Mouse (Mus musculus) heart, embryonic 16.5 days (tissue): Measurements from ENCODE around the gene Tatdn3. TPM values are rescaled to one million over a fixed set of nuclear protein-coding genes. Genes with fewer than 3 reads are reported as not detected.
A peak's percentile ranks its signal among the peaks of the same experiment; 100 is the strongest.
"Not testable (repeated sequence)": the region's sequence is repeated elsewhere in the genome, so short reads cannot be mapped to it uniquely, and the experiment has no call there.

Experiments used
- ATAC-seq: fragments of 200-750 bp; cut with Nextera tagmentation; replicated peaks from 2 replicates; pipeline ENCODE4 v1.8.0; 2017; ENCODE audit warnings: moderate number of reproducible peaks; ENCODE audit not compliant: insufficient read depth, low FRiP score; ENCODE audit errors: extremely low read depth
- H3K27ac ChIP-seq: fragments of 300-500 bp; sonication (generic); 2 replicates; pipeline ENCODE4 v1.5.1; 2014; ENCODE audit warnings: mild to moderate bottlenecking, low read length, control low read depth, moderate library complexity
- H3K27me3 ChIP-seq: fragments of 300-500 bp; sonication (generic); 2 replicates; pipeline ENCODE4 v1.6.1; 2014; ENCODE audit warnings: low read length, mixed read lengths; ENCODE audit not compliant: control insufficient read depth, insufficient read depth
- H3K36me3 ChIP-seq: fragments of 300-500 bp; sonication (generic); 2 replicates; pipeline ENCODE4 v1.6.1; 2014; ENCODE audit not compliant: control insufficient read depth, insufficient read depth
- H3K4me1 ChIP-seq: fragments of 300-500 bp; sonication (generic); 2 replicates; pipeline ENCODE4 v1.6.1; 2014; ENCODE audit warnings: low read length, mixed read lengths; ENCODE audit not compliant: control insufficient read depth, insufficient read depth
- H3K4me2 ChIP-seq: fragments of 300-500 bp; sonication (generic); 2 replicates; pipeline ENCODE4 v1.6.1; 2014; ENCODE audit warnings: low read depth, mild to moderate bottlenecking, control low read depth, low read length
- H3K4me3 ChIP-seq: fragments of 300-500 bp; sonication (generic); 2 replicates; pipeline ENCODE4 v1.5.1; 2014; ENCODE audit warnings: mild to moderate bottlenecking, control low read depth, low read length
- H3K9ac ChIP-seq: fragments of 300-500 bp; sonication (generic); 2 replicates; pipeline ENCODE4 v1.6.1; 2014; ENCODE audit warnings: low read length, control low read depth
- H3K9me3 ChIP-seq: fragments of 300-500 bp; sonication (generic); replicated peaks from 2 replicates; pipeline ENCODE4 v1.6.1; 2016; ENCODE audit warnings: low read length; ENCODE audit not compliant: control insufficient read depth
- WGBS: fragments of 180-500 bp; shearing (Covaris S2); extraction: QIAGEN DNeasy Blood & Tissue Kit; methylation state at CpG from one replicate; pipeline ENCODE4 v1.1.7; 2014; 5-methylcytosine and 5-hydroxymethylcytosine counted together
- polyA plus RNA-seq: library from polyadenylated mRNA; unstranded; fragments of >200 nt; fragmentation: Nextera tagmentation; extraction: Ambion mirVana; gene quantifications from 2 replicates; pipeline ENCODE4 v1.2.1, GENCODE M21; 2015

Tatdn3 gene
- polyA plus RNA-seq, 1 experiment from 2014 or later, result 17.9 TPM

- H3K27ac ChIP-seq, ATAC-seq, H3K9me3 ChIP-seq, H3K4me3 ChIP-seq, H3K9ac ChIP-seq, H3K27me3 ChIP-seq, H3K4me1 ChIP-seq, H3K4me2 ChIP-seq, H3K36me3 ChIP-seq: not testable (repeated sequence)
- WGBS, result 49% methylated on average over 6 of the region's 6 CpGs
Measured at GRCm38 (mm10) chr1:191030922-191031425, 31.8 kb downstream of the Tatdn3 start.

GRCm38 (mm10) chr1:191030182-191030581 lies 32.5 kb downstream of the Tatdn3 start:
- no peak overlapping the region for H3K27ac ChIP-seq
- no peak overlapping the region for H3K4me3 ChIP-seq
- ATAC-seq, result no peak
- H3K27me3 ChIP-seq, result no peaks in the 10 kb centered on the region
- peaks cover 8% of the 10 kb centered on the region for H3K4me1 ChIP-seq
- no peak overlapping the region for H3K4me2 ChIP-seq
- no peaks in the 10 kb centered on the region for H3K9me3 ChIP-seq
- H3K9ac ChIP-seq, result no peak overlapping the region
- no peaks in the 10 kb centered on the region for H3K36me3 ChIP-seq
- WGBS, result 61% methylated on average over 10 of the region's 10 CpGs

GRCm38 (mm10) chr1:191026021-191026713 lies 36.6 kb downstream of the Tatdn3 start, which contains the start of gene Flvcr1:
Gene Flvcr1 (minus strand): TSS chr1:191026158.
- WGBS, result under 1% methylated on average over 50 of the region's 50 CpGs
- Histone ChIP-seq H3K4me2 (peak within 1 kb of the TSS; percentile 98), H3K9me3 (no peaks in the 10 kb centered on the region), H3K27ac (peak within 1 kb of the TSS; percentile 89), H3K9ac (peak within 1 kb of the TSS; percentile 95), H3K4me3 (peak within 1 kb of the TSS; percentile 85), H3K36me3 (peaks cover 6% of the 10 kb centered on the region), H3K27me3 (no peaks in the 10 kb centered on the region), H3K4me1 (peaks cover 13% of the 10 kb centered on the region)
- ATAC-seq, result peak; percentile 97

GRCm38 (mm10) chr1:191025016-191026012 lies 37.4 kb downstream of the Tatdn3 start:
- H3K9me3 ChIP-seq, result no peaks in the 10 kb centered on the region
- 1% methylated on average over 68 of the region's 69 CpGs for WGBS
- ATAC-seq, result peak; percentile 23
- H3K4me2 ChIP-seq, result peak overlapping the region; percentile 98
- H3K27me3 ChIP-seq, result no peaks in the 10 kb centered on the region
- peaks cover 13% of the 10 kb centered on the region for H3K4me1 ChIP-seq
- H3K9ac ChIP-seq, result peak overlapping the region; percentile 95
- peak overlapping the region; percentile 85 for H3K4me3 ChIP-seq
- H3K27ac ChIP-seq, result peak overlapping the region; percentile 89
- H3K36me3 ChIP-seq, result peaks cover 6% of the 10 kb centered on the region

- H3K9me3 ChIP-seq, H3K36me3 ChIP-seq, H3K27ac ChIP-seq, H3K27me3 ChIP-seq, H3K4me2 ChIP-seq, H3K4me3 ChIP-seq, ATAC-seq, H3K9ac ChIP-seq: not testable (repeated sequence)
- H3K4me1 ChIP-seq, result peaks cover 13% of the 10 kb centered on the region
- 93% methylated on average over 5 of the region's 6 CpGs for WGBS
Measured at GRCm38 (mm10) chr1:191023806-191024205, 38.9 kb downstream of the Tatdn3 start.

- H3K27ac ChIP-seq, result no peak overlapping the region
- WGBS, result 78% methylated on average over 2 of the region's 2 CpGs
- ATAC-seq, result no peak
Measured at GRCm38 (mm10) chr1:191023140-191023539, 39.6 kb downstream of the Tatdn3 start.

GRCm38 (mm10) chr1:191021016-191021415 lies 41.7 kb downstream of the Tatdn3 start:
- WGBS, result 87% methylated on average over 7 of the region's 7 CpGs
- H3K4me1 ChIP-seq, result peaks cover 7% of the 10 kb centered on the region; the same call in 1 of the 2 replicates
- ATAC-seq, result no peak
- H3K4me2 ChIP-seq, result no peak overlapping the region
- peaks cover 11% of the 10 kb centered on the region for H3K36me3 ChIP-seq
- H3K9me3 ChIP-seq, result no peaks in the 10 kb centered on the region
- no peak overlapping the region for H3K27ac ChIP-seq
- H3K4me3 ChIP-seq, result no peak overlapping the region
- H3K9ac ChIP-seq, result no peak overlapping the region
- H3K27me3 ChIP-seq, result no peaks in the 10 kb centered on the region

More at GRCm38 (mm10) chr1:191023140-191023539, 39.6 kb downstream of the Tatdn3 start:
- peaks cover 13% of the 10 kb centered on the region for H3K4me1 ChIP-seq
- no peaks in the 10 kb centered on the region for H3K27me3 ChIP-seq
- no peak overlapping the region for H3K9ac ChIP-seq
- H3K4me2 ChIP-seq, result no peak overlapping the region
- no peak overlapping the region for H3K4me3 ChIP-seq
- H3K9me3 ChIP-seq, result no peaks in the 10 kb centered on the region
- H3K36me3 ChIP-seq, result peaks cover 9% of the 10 kb centered on the region

- no peak overlapping the region for H3K9ac ChIP-seq
- ATAC-seq, result no peak
- H3K27me3 ChIP-seq, result no peaks in the 10 kb centered on the region
- no peaks in the 10 kb centered on the region for H3K9me3 ChIP-seq
- WGBS, result 81% methylated on average over 3 of the region's 3 CpGs
- peaks cover 11% of the 10 kb centered on the region for H3K36me3 ChIP-seq
- no peak overlapping the region for H3K27ac ChIP-seq
- H3K4me2 ChIP-seq, result no peak overlapping the region
- H3K4me1 ChIP-seq, result peaks cover 7% of the 10 kb centered on the region; the same call in 1 of the 2 replicates
- no peak overlapping the region for H3K4me3 ChIP-seq
Measured at GRCm38 (mm10) chr1:191020217-191020924, 42.4 kb downstream of the Tatdn3 start.
